Mouse (Mus musculus) liver, postnatal 0 days (tissue): Measurements from ENCODE around the gene Agl. TPM values are rescaled to one million over a fixed set of nuclear protein-coding genes. Genes with fewer than 3 reads are reported as not detected.

ENCODE experiments used
- ATAC-seq: fragments of 200-750 bp; cut with Nextera tagmentation; 2 replicates; pipeline ENCODE4 v1.8.0; 2017; ENCODE audit warnings: mild to moderate bottlenecking, moderate library complexity
- DNase-seq: peaks from one replicate; pipeline ENCODE4 v3.0.0-alpha.2; 2016
- H3K27ac ChIP-seq: fragments of 300-500 bp; sonication (generic); 2 replicates; pipeline ENCODE4 v1.5.1; 2014; ENCODE audit warnings: antibody characterized with exemption, moderate library complexity, mild to moderate bottlenecking, low read depth
- H3K27me3 ChIP-seq: fragments of 300-500 bp; sonication (generic); 2 replicates; pipeline ENCODE4 v1.6.1; 2014; ENCODE audit warnings: low read length, control low read depth, mixed read lengths; ENCODE audit not compliant: insufficient read depth
- H3K36me3 ChIP-seq: fragments of 300-500 bp; sonication (generic); replicated peaks from 2 replicates; pipeline ENCODE4 v1.6.1; 2014; ENCODE audit warnings: mild to moderate bottlenecking, control low read depth, low read length, moderate library complexity, mixed read lengths; ENCODE audit not compliant: insufficient read depth
- H3K4me1 ChIP-seq: fragments of 300-500 bp; sonication (generic); 2 replicates; pipeline ENCODE4 v1.6.1; 2014; ENCODE audit warnings: antibody characterized with exemption, mild to moderate bottlenecking, control low read depth; ENCODE audit not compliant: insufficient read depth
- H3K4me2 ChIP-seq: fragments of 300-500 bp; sonication (generic); 2 replicates; pipeline ENCODE4 v1.6.1; 2014; ENCODE audit warnings: low read depth, mild to moderate bottlenecking, low read length, moderate library complexity, mixed read lengths
- H3K4me3 ChIP-seq: fragments of 300-500 bp; sonication (generic); 2 replicates; pipeline ENCODE4 v1.5.1; 2014; ENCODE audit warnings: low read depth, low read length
- H3K9ac ChIP-seq: fragments of 300-500 bp; sonication (generic); replicated peaks from 2 replicates; pipeline ENCODE4 v1.6.1; 2014; ENCODE audit warnings: mild to moderate bottlenecking, moderate library complexity
- H3K9me3 ChIP-seq: fragments of 300-500 bp; sonication (generic); 2 replicates; pipeline ENCODE4 v1.6.1; 2016; ENCODE audit warnings: mild to moderate bottlenecking, control low read depth, low read length, mixed read lengths
- CTCF ChIP-seq: sonication (generic); IDR thresholded peaks from 2 replicates; pipeline ENCODE4 v1.5.1; 2016; ENCODE audit warnings: antibody characterized with exemption, low read depth
- EP300 ChIP-seq: IDR thresholded peaks from 2 replicates; pipeline ENCODE4 v1.6.1; 2016; ENCODE audit warnings: antibody characterized with exemption, low read depth, mild to moderate bottlenecking
- WGBS: fragments of 180-500 bp; shearing (Covaris S2); extraction: QIAGEN DNeasy Blood & Tissue Kit; methylation state at CpG from one replicate; pipeline ENCODE4 v1.1.7; 2014; ENCODE audit not compliant: insufficient replicate concordance; 5-methylcytosine and 5-hydroxymethylcytosine counted together
- polyA plus RNA-seq: library from polyadenylated mRNA; unstranded; fragments of >200 nt; fragmentation: Nextera tagmentation; extraction: Ambion mirVana; gene quantifications from 2 replicates; pipeline ENCODE4 v1.2.1, GENCODE M21; 2015

The Agl gene
- polyA plus RNA-seq, 1 experiment from 2014 or later: 8.4 TPM

- Histone ChIP-seq H3K9me3 (no peaks in the 10 kb centered on the region), H3K4me2 (no peak overlapping the region), H3K9ac (no peak overlapping the region), H3K4me1 (peaks cover 2% of the 10 kb centered on the region; the same call in 1 of the 2 replicates), H3K27me3 (no peaks in the 10 kb centered on the region), H3K4me3 (no peak overlapping the region), H3K36me3 (peaks cover 5% of the 10 kb centered on the region), H3K27ac (no peak overlapping the region)
- WGBS: 53% methylated on average over 5 of the region's 5 CpGs
- TF ChIP-seq CTCF: no peak
- no peak for TF ChIP-seq EP300
- no peak for DNase-seq
- no peak for ATAC-seq
Observed at GRCm38 (mm10) chr3:116740106-116740505, 67.9 kb downstream of the Agl start.

- Histone ChIP-seq H3K4me1 (peaks cover 2% of the 10 kb centered on the region; the same call in 1 of the 2 replicates), H3K27ac (peak overlapping the region; percentile 41; the same call in 1 of the 2 replicates), H3K4me2 (no peak overlapping the region), H3K9me3 (peaks cover 2% of the 10 kb centered on the region; the same call in 1 of the 2 replicates), H3K9ac (no peak overlapping the region), H3K27me3 (no peaks in the 10 kb centered on the region), H3K36me3 (no peaks in the 10 kb centered on the region), H3K4me3 (no peak overlapping the region)
- DNase-seq (peak; percentile 84), ATAC-seq (peak; percentile 97)
- TF ChIP-seq CTCF: peak; percentile 27
- TF ChIP-seq EP300: peak; percentile 49; the same call in 1 of the 2 replicates
- 49% methylated on average over 8 of the region's 8 CpGs for whole genome bisulfite sequencing
Observed at GRCm38 (mm10) chr3:116737326-116737731, 70.6 kb downstream of the Agl start.

GRCm38 (mm10) chr3:116729483-116730174, 78.3 kb downstream of the Agl start:
- WGBS: 64% methylated on average over 2 of the region's 2 CpGs
- Histone ChIP-seq H3K9ac (no peak overlapping the region), H3K4me1 (no peaks in the 10 kb centered on the region), H3K27ac (no peak overlapping the region), H3K9me3 (peaks cover 2% of the 10 kb centered on the region; the same call in 1 of the 2 replicates), H3K4me3 (no peak overlapping the region), H3K27me3 (no peaks in the 10 kb centered on the region), H3K36me3 (no peaks in the 10 kb centered on the region), H3K4me2 (no peak overlapping the region)
- TF ChIP-seq EP300 (no peak), CTCF (no peak)
- no peak for ATAC-seq
- no peak for DNase-seq

GRCm38 (mm10) chr3:116726807-116727206, 81.2 kb downstream of the Agl start:
- Histone ChIP-seq H3K27me3 (no peaks in the 10 kb centered on the region), H3K4me3 (no peak overlapping the region), H3K27ac (no peak overlapping the region), H3K9ac (no peak overlapping the region), H3K36me3 (no peaks in the 10 kb centered on the region), H3K9me3 (no peaks in the 10 kb centered on the region), H3K4me1 (no peaks in the 10 kb centered on the region), H3K4me2 (no peak overlapping the region)
- 51% methylated on average over 9 of the region's 9 CpGs for WGBS
- ATAC-seq (no peak), DNase-seq (no peak)
- TF ChIP-seq CTCF (no peak), EP300 (no peak)

GRCm38 (mm10) chr3:116723496-116724481, 84.2 kb downstream of the Agl start:
- H3K4me1 ChIP-seq: no peaks in the 10 kb centered on the region
- 70% methylated on average over 10 of the region's 10 CpGs for WGBS
- H3K27me3 ChIP-seq: no peaks in the 10 kb centered on the region
- no peak for ATAC-seq
- H3K9me3 ChIP-seq: no peaks in the 10 kb centered on the region
- no peak for TF ChIP-seq EP300
- no peak for TF ChIP-seq CTCF
- no peak for DNase-seq
- no peaks in the 10 kb centered on the region for H3K36me3 ChIP-seq
- no peak overlapping the region for H3K4me3 ChIP-seq
- H3K27ac ChIP-seq: no peak overlapping the region
- H3K9ac ChIP-seq: no peak overlapping the region
- no peak overlapping the region for H3K4me2 ChIP-seq

- H3K27me3 ChIP-seq: no peaks in the 10 kb centered on the region
- H3K9me3 ChIP-seq: no peaks in the 10 kb centered on the region
- no peak overlapping the region for H3K4me3 ChIP-seq
- DNase-seq (no peak), ATAC-seq (no peak)
- H3K36me3 ChIP-seq: no peaks in the 10 kb centered on the region
- TF ChIP-seq EP300: no peak
- no peak for TF ChIP-seq CTCF
- no peak overlapping the region for H3K4me2 ChIP-seq
- H3K27ac ChIP-seq: no peak overlapping the region
- H3K4me1 ChIP-seq: no peaks in the 10 kb centered on the region
- WGBS: 69% methylated on average over 4 of the region's 4 CpGs
- no peak overlapping the region for H3K9ac ChIP-seq
Observed at GRCm38 (mm10) chr3:116722980-116723379, 85.0 kb downstream of the Agl start.
